Mouse (Mus musculus) embryonic facial prominence, embryonic 14.5 days (tissue): ENCODE data around the gene Atf6. TPM values are rescaled to one million over a fixed set of nuclear protein-coding genes. Genes with fewer than 3 reads are reported as not detected.

Experiments
- ATAC-seq: fragments of 200-750 bp; cut with Nextera tagmentation; 2 replicates; pipeline ENCODE4 v1.8.0; 2017; ENCODE audit warnings: low read depth, moderate number of reproducible peaks, moderate TSS enrichment
- DNase-seq: peaks from one replicate; pipeline ENCODE4 v3.0.0-alpha.2; 2015; ENCODE audit warnings: low spot score
- H3K27ac ChIP-seq: fragments of 300-500 bp; sonication (generic); replicated peaks from 2 replicates; pipeline ENCODE4 v1.5.1; 2014; ENCODE audit warnings: low read depth, mild to moderate bottlenecking, low read length, moderate library complexity
- H3K27me3 ChIP-seq: fragments of 300-500 bp; sonication (generic); replicated peaks from 2 replicates; pipeline ENCODE4 v1.6.1; 2014; ENCODE audit warnings: low read length; ENCODE audit not compliant: control insufficient read depth, insufficient read depth
- H3K36me3 ChIP-seq: fragments of 300-500 bp; sonication (generic); 2 replicates; pipeline ENCODE4 v1.6.1; 2014; ENCODE audit warnings: low read length, mixed read lengths; ENCODE audit not compliant: control insufficient read depth, insufficient read depth
- H3K4me1 ChIP-seq: fragments of 300-500 bp; sonication (generic); 2 replicates; pipeline ENCODE4 v1.6.1; 2014; ENCODE audit warnings: antibody characterized with exemption, low read length; ENCODE audit not compliant: control insufficient read depth, insufficient read depth
- H3K4me2 ChIP-seq: fragments of 300-500 bp; sonication (generic); 2 replicates; pipeline ENCODE4 v1.6.1; 2014; ENCODE audit warnings: low read depth, mild to moderate bottlenecking, low read length, moderate library complexity, mixed read lengths
- H3K4me3 ChIP-seq: fragments of 300-500 bp; sonication (generic); 2 replicates; pipeline ENCODE4 v1.5.1; 2014; ENCODE audit warnings: low read depth, mild to moderate bottlenecking, low read length
- H3K9ac ChIP-seq: fragments of 300-500 bp; sonication (generic); 2 replicates; pipeline ENCODE4 v1.6.1; 2014; ENCODE audit warnings: low read depth, mild to moderate bottlenecking, low read length, moderate library complexity, mixed read lengths
- H3K9me3 ChIP-seq: fragments of 300-500 bp; sonication (generic); 2 replicates; pipeline ENCODE4 v1.6.1; 2016; ENCODE audit warnings: low read length; ENCODE audit not compliant: control insufficient read depth
- WGBS: fragments of 180-500 bp; shearing (Covaris S2); extraction: QIAGEN DNeasy Blood & Tissue Kit; methylation state at CpG from one replicate; pipeline ENCODE4 v1.1.7; 2014; 5-methylcytosine and 5-hydroxymethylcytosine counted together
- polyA plus RNA-seq: library from polyadenylated mRNA; unstranded; fragments of >200 nt; fragmentation: Nextera tagmentation; extraction: Ambion mirVana; gene quantifications from 2 replicates; pipeline ENCODE4 v1.2.1, GENCODE M21; 2014

Gene Atf6
- polyA plus RNA-seq, 1 experiment from 2014 or later, result 10.8 TPM

DNA sequence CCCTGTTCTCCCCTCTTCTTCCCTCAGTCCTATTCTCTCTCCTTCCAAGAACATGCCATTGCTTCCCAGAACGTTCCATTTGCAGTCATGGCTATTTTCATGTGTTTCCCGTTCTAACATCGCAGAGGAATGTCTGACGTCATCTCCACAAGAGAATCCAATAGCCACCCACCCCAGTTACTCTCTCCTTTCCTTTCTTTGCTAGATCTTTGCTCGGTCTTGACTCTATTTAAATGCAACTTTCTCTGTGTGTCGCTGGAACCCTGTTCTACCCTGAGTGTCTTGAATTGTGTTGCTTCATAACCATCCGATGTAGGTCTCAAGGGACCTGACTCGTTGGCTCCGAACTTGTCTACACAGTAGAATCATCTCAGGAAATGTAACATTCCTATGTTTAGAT is 168.0 kb downstream of the Atf6 start:
- WGBS, result 61% methylated on average over 9 of the region's 9 CpGs
- no peak overlapping the region for H3K4me3 ChIP-seq
- H3K27me3 ChIP-seq, result no peaks in the 10 kb centered on the region
- H3K9ac ChIP-seq, result no peak overlapping the region
- H3K4me2 ChIP-seq, result no peak overlapping the region
- ATAC-seq (no peak; the same call in 1 of the 2 replicates), DNase-seq (peak; percentile 44)
- no peak overlapping the region; the same call in 1 of the 2 replicates for H3K27ac ChIP-seq
- H3K36me3 ChIP-seq, result no peaks in the 10 kb centered on the region
- H3K4me1 ChIP-seq, result peaks cover 11% of the 10 kb centered on the region; the same call in 1 of the 2 replicates
- no peaks in the 10 kb centered on the region for H3K9me3 ChIP-seq

DNA sequence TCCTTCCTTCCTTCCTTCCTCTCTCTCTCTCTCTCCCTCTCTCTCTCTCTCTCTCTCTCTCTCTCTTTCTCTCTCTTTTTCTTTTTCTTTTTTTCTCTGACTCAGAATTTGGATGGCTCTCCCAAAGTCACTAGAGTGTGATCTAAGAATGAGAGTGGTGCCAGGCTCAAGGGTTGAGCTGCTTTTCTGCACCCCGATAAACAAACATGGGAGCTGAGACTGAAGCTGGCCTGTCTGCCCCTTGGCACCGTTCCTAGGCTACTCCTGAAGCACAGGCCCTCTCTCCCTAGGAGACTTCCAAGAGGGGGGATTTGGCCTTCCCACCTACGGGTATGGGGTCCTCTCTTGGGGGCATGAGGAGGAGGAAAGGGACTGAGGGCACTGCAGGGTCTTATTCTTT is 168.8 kb downstream of the Atf6 start:
- Histone ChIP-seq H3K36me3 (no peaks in the 10 kb centered on the region), H3K9ac (no peak overlapping the region), H3K4me3 (no peak overlapping the region), H3K9me3 (no peaks in the 10 kb centered on the region), H3K4me1 (peaks cover 11% of the 10 kb centered on the region; the same call in 1 of the 2 replicates), H3K27ac (no peak overlapping the region), H3K4me2 (no peak overlapping the region), H3K27me3 (no peaks in the 10 kb centered on the region)
- ATAC-seq (no peak), DNase-seq (no peak)
- WGBS, result 83% methylated on average over 3 of the region's 3 CpGs

DNA sequence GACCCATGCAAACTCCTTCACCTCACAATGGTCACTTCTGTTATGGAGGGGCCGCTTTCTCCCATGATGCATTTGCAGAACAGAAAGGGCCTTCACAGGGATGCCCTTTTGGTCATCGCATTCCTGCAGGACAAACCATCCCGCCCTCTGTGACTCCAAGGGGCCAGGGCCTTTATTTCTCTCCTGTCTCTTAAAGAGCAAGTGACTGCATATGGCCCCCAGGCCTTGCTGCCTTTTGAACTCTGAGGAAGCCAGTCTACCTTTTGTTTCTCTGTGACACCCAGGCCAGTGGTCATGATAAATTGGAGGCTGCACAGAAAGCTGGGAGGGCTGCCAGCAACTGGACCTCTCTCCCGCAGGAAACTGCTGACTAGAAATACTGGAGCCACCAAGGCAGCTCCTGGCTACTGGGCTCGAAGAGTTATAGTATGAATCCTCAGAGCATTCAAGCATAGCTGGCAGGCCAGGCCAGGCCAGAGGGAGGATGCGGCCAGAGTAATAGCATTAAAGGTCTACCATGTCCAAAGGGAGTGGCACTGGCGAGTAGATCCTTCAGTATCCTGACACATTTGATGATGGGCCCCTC is 169.7 kb downstream of the Atf6 start:
- no peak overlapping the region for H3K9ac ChIP-seq
- peaks cover 11% of the 10 kb centered on the region; the same call in 1 of the 2 replicates for H3K4me1 ChIP-seq
- no peaks in the 10 kb centered on the region for H3K36me3 ChIP-seq
- DNase-seq (no peak), ATAC-seq (no peak)
- H3K27me3 ChIP-seq, result no peaks in the 10 kb centered on the region
- no peak overlapping the region for H3K4me3 ChIP-seq
- no peaks in the 10 kb centered on the region for H3K9me3 ChIP-seq
- H3K4me2 ChIP-seq, result no peak overlapping the region
- 73% methylated on average over 7 of the region's 7 CpGs for WGBS
- no peak overlapping the region for H3K27ac ChIP-seq

DNA sequence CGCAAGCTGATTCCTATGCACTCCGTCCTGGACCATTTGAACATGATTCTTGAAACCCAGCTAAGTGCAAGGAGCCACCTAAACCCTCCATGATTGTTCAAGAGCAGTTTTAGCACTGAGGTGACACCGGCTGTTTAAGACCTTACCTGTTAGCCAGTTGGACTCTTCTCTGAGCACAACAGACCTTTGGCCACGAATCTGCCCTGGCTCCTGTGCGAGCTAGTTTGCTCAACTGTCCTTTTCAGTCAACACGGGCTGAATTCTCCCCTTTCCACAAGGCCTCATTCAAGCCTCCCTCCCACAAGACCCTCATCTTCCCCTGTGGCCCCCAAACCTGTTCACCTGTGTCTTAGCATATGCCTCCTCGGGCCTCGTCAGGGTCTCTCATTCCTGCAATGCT is 170.6 kb downstream of the Atf6 start:
- no peak overlapping the region for H3K9ac ChIP-seq
- H3K36me3 ChIP-seq, result no peaks in the 10 kb centered on the region
- H3K4me1 ChIP-seq, result peaks cover 11% of the 10 kb centered on the region; the same call in 1 of the 2 replicates
- no peaks in the 10 kb centered on the region for H3K27me3 ChIP-seq
- no peak for DNase-seq
- no peak overlapping the region for H3K4me2 ChIP-seq
- no peak overlapping the region for H3K27ac ChIP-seq
- WGBS, result 96% methylated on average over 8 of the region's 8 CpGs
- H3K9me3 ChIP-seq, result no peaks in the 10 kb centered on the region
- H3K4me3 ChIP-seq, result no peak overlapping the region
- ATAC-seq, result no peak

DNA sequence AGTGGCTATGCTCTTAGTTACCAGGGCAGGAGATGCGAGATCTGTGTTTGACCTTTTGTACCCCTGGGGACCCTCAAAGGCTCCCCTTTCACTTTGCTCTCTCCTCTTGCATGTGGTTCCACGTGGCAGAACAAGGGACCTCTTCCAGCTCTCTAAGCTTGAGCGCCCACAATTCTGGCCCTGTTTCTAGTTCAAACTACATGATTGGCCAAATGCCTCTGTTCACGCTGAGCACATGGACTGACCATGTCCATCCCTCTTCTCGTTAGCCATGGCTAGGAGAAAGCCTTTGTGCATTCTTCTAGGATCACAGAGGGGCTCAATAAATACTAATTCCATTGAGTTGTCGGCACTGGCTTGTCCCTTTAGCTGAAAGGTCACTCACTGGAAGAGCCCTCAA is 172.2 kb downstream of the Atf6 start:
- H3K4me3 ChIP-seq, result no peak overlapping the region
- no peak overlapping the region for H3K9ac ChIP-seq
- no peaks in the 10 kb centered on the region for H3K27me3 ChIP-seq
- no peak for DNase-seq
- H3K27ac ChIP-seq, result no peak overlapping the region
- H3K4me1 ChIP-seq, result peaks cover 8% of the 10 kb centered on the region; the same call in 1 of the 2 replicates
- no peak overlapping the region for H3K4me2 ChIP-seq
- no peaks in the 10 kb centered on the region for H3K9me3 ChIP-seq
- WGBS, result 64% methylated on average over 6 of the region's 6 CpGs
- ATAC-seq, result no peak
- no peaks in the 10 kb centered on the region for H3K36me3 ChIP-seq

DNA sequence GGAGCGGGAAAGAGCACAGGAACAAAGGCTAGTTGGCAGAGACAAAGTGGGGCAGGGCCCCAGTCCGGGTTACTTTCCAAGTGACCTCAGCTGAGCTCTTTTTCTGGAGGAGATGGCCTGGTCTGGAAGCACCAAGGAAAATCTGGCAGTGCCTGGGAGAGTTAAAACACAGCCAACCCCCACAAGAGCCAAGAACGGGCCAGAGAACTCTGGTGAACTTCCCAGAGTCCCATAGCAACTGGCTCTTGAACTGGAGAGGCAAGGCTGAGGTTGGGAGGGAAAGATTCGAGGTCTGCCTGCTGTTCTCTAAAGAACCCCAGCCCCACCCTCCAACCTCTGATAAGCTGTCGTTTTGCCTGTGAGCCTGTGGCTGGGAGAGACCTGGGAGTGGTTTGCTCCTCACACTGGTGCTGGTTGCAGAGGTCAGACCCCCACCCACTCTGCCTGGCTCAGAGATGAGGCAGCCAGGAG is 172.7 kb downstream of the Atf6 start:
- Histone ChIP-seq H3K27ac (no peak overlapping the region), H3K4me2 (no peak overlapping the region), H3K9ac (no peak overlapping the region), H3K9me3 (0 out of 2 replicates have a peak, but pooled peaks cover 1% of the 10 kb centered on the region), H3K4me3 (no peak overlapping the region), H3K36me3 (no peaks in the 10 kb centered on the region), H3K27me3 (no peaks in the 10 kb centered on the region), H3K4me1 (peaks cover 4% of the 10 kb centered on the region; the same call in 1 of the 2 replicates)
- 59% methylated on average over 5 of the region's 5 CpGs for WGBS
- DNase-seq (no peak), ATAC-seq (no peak)

DNA sequence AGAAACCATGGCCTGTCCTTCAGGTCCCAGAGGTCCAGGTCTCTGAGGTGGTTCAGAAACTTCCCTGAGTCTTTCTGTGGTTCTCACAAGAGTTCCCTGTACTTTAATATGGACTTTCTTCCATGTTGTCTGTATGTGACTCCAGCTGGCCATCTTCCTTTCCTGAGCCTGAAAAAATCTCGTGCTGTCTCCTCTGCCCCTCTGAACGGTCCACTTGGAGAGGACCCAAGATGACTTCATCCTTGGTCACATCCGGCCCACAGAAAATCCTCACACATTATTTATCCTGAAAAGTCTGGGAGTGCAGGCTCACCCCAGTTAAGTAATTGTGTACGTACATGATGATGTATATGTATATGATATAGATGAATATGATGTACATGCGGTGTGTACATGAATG is 176.3 kb downstream of the Atf6 start:
- H3K4me1 ChIP-seq, result no peaks in the 10 kb centered on the region
- H3K9me3 ChIP-seq, result 0 out of 2 replicates have a peak, but pooled peaks cover 2% of the 10 kb centered on the region
- ATAC-seq (no peak), DNase-seq (no peak)
- H3K27ac ChIP-seq, result no peak overlapping the region
- H3K4me3 ChIP-seq, result no peak overlapping the region
- H3K27me3 ChIP-seq, result no peaks in the 10 kb centered on the region
- H3K4me2 ChIP-seq, result no peak overlapping the region
- H3K9ac ChIP-seq, result no peak overlapping the region
- no peaks in the 10 kb centered on the region for H3K36me3 ChIP-seq
- WGBS, result 94% methylated on average over 5 of the region's 5 CpGs

- ATAC-seq (no peak), DNase-seq (no peak)
- no peak overlapping the region for H3K27ac ChIP-seq
- H3K9me3 ChIP-seq, result 0 out of 2 replicates have a peak, but pooled peaks cover 2% of the 10 kb centered on the region
- no peaks in the 10 kb centered on the region for H3K36me3 ChIP-seq
- no peak overlapping the region for H3K4me3 ChIP-seq
- no peaks in the 10 kb centered on the region for H3K4me1 ChIP-seq
- no peaks in the 10 kb centered on the region for H3K27me3 ChIP-seq
- 93% methylated on average over 8 of the region's 8 CpGs for WGBS
- H3K9ac ChIP-seq, result no peak overlapping the region
- H3K4me2 ChIP-seq, result no peak overlapping the region
These were observed 177.8 kb downstream of the Atf6 start for GRCm38 (mm10) chr1:170689773-170690172.

DNA sequence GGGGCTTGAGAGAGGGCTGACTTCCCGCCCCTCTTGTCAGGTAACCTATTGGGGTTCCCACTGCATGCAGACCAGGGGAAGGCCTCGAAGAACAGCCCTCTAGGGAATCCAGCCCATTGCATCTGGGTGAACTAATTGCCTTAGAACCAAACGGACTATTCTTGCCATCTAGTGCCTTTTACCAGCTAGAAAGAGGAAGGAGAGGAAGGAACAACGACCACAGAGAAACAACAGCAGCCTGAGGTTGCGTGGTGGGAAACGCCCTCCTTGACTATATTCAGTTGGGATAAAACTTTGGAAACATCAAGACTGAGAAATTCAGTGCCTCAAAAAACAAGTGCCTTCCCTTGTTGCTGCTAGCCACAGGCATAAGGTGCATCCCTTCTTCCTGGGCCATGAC is 183.7 kb downstream of the Atf6 start:
- Histone ChIP-seq H3K4me2 (no peak overlapping the region), H3K9ac (no peak overlapping the region), H3K27ac (no peak overlapping the region), H3K9me3 (no peaks in the 10 kb centered on the region), H3K27me3 (no peaks in the 10 kb centered on the region), H3K4me1 (no peaks in the 10 kb centered on the region), H3K36me3 (peaks cover 8% of the 10 kb centered on the region; the same call in 1 of the 2 replicates), H3K4me3 (no peak overlapping the region)
- 81% methylated on average over 6 of the region's 6 CpGs for WGBS
- DNase-seq, result no peak
- no peak for ATAC-seq
